Mouse (Mus musculus): ENCODE results near the gene Sf3a1. TPM values are rescaled to one million over a fixed set of nuclear protein-coding genes. Genes with fewer than 3 reads are reported as not detected.

Gene Sf3a1
- polyA plus RNA-seq, 1 experiment from 2014 or later, result 51.9 TPM

DNA sequence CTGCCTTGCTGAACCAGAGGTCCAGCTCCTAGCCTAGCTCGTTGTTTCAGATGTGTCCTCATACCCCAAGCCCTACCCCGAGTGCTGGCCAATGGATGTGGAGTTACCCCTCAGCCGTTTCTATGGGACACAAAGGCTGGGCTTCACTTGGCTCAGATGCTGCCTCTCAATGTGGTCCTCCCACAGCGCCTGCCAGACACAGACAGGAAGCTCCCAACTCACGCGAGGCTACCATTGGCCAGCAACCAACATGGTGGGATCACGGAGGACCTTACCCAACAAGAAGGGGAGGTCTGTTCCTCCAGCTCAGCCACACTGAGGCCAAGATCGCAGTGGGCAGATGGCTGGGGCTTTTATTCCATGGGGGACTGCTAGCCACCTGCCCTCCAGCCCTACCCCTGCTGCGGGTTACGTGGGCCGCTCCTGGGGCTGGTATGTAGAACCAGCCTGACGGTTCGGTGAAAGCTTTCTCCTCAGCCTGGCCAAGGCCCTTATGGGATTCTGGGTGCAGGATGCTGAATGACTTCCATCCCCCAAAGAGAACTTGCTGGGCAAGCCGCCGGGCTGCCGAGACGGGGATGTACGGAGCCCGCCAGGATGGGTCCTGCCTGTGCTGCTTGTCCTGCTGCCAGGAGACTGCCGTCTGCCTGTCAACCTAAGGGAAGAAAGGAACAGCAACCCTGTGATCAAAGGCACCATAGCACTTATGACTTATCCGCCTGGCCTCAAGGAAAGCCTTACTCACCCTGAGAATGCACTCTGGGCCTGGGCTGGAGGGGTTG lies 16.7 kb upstream of the Sf3a1 start:
- no peak overlapping the region for H3K27ac ChIP-seq (replicated peaks)

GRCm38 (mm10) chr11:4146381-4146780 lies 13.8 kb upstream of the Sf3a1 start:
- ATAC-seq (replicated peaks), result no peak

More for the DNA sequence above, 16.7 kb upstream of the Sf3a1 start:
- H3K9ac ChIP-seq (replicated peaks), result no peak overlapping the region
- H3K27me3 ChIP-seq, result no peaks in the 10 kb centered on the region
- peaks cover 40% of the 10 kb centered on the region for H3K36me3 ChIP-seq
- 84% methylated on average over 21 of the region's 21 CpGs for WGBS
- H3K4me2 ChIP-seq (replicated peaks), result no peak overlapping the region
- no peaks in the 10 kb centered on the region for H3K9me3 ChIP-seq
- no peaks in the 10 kb centered on the region for H3K4me1 ChIP-seq
- ATAC-seq (replicated peaks), result peak; percentile 35; the same call in 1 of the 2 replicates
- H3K4me3 ChIP-seq, result no peak overlapping the region

GRCm38 (mm10) chr11:4147098-4147497 lies 13.1 kb upstream of the Sf3a1 start:
- H3K27ac ChIP-seq (replicated peaks), result no peak overlapping the region
- no peak overlapping the region for H3K9ac ChIP-seq (replicated peaks)
- peaks cover 13% of the 10 kb centered on the region for H3K36me3 ChIP-seq
- H3K4me3 ChIP-seq, result no peak overlapping the region
- 79% methylated on average over 10 of the region's 10 CpGs for WGBS
- no peaks in the 10 kb centered on the region for H3K4me1 ChIP-seq
- H3K4me2 ChIP-seq (replicated peaks), result no peak overlapping the region
- no peaks in the 10 kb centered on the region for H3K27me3 ChIP-seq
- no peaks in the 10 kb centered on the region for H3K9me3 ChIP-seq
- no peak for ATAC-seq (replicated peaks)

More at GRCm38 (mm10) chr11:4146381-4146780, 13.8 kb upstream of the Sf3a1 start:
- WGBS, result 76% methylated on average over 6 of the region's 6 CpGs
- Histone ChIP-seq H3K4me2 (replicated peaks) (no peak overlapping the region), H3K9ac (replicated peaks) (no peak overlapping the region), H3K4me3 (no peak overlapping the region), H3K4me1 (no peaks in the 10 kb centered on the region), H3K9me3 (no peaks in the 10 kb centered on the region), H3K36me3 (peaks cover 20% of the 10 kb centered on the region), H3K27me3 (no peaks in the 10 kb centered on the region), H3K27ac (replicated peaks) (no peak overlapping the region)

- Histone ChIP-seq H3K9me3 (no peaks in the 10 kb centered on the region), H3K27ac (replicated peaks) (no peak overlapping the region), H3K36me3 (peaks cover 3% of the 10 kb centered on the region), H3K4me2 (replicated peaks) (no peak overlapping the region), H3K4me3 (no peak overlapping the region), H3K9ac (replicated peaks) (no peak overlapping the region), H3K4me1 (no peaks in the 10 kb centered on the region), H3K27me3 (no peaks in the 10 kb centered on the region)
- 87% methylated on average over 5 of the region's 5 CpGs for WGBS
- ATAC-seq (replicated peaks), result no peak
These were observed 12.0 kb upstream of the Sf3a1 start for GRCm38 (mm10) chr11:4148120-4148519.

- no peak for ATAC-seq (replicated peaks)
- WGBS, result 81% methylated on average over 9 of the region's 9 CpGs
These were observed 11.5 kb upstream of the Sf3a1 start for GRCm38 (mm10) chr11:4148536-4149156.

DNA sequence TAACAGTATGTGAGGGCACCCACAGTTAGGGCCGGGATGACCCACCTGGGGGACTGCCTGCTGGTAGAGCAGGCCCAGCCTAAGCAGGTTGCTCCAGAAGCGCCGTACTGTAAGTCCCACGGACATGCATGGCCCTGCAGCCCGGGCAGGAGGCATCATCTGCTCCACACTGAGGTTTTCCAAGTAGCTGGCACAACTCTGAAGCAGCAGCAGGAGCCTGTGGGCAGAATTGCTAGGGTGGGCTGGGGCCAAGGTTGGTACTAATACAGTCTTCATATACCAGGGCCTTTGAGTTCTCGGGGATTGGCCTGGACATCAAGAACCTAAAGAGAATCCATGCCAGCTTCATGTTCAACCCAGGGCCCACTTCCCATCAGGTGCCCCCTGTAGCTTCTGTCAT lies 10.3 kb upstream of the Sf3a1 start:
- no peak overlapping the region for H3K4me3 ChIP-seq
- no peaks in the 10 kb centered on the region for H3K9me3 ChIP-seq
- WGBS, result 82% methylated on average over 6 of the region's 6 CpGs
- no peak overlapping the region for H3K27ac ChIP-seq (replicated peaks)
- H3K4me2 ChIP-seq (replicated peaks), result no peak overlapping the region
- H3K36me3 ChIP-seq, result no peaks in the 10 kb centered on the region
- no peaks in the 10 kb centered on the region for H3K27me3 ChIP-seq
- no peaks in the 10 kb centered on the region for H3K4me1 ChIP-seq
- no peak for ATAC-seq (replicated peaks)
- H3K9ac ChIP-seq (replicated peaks), result no peak overlapping the region

More at GRCm38 (mm10) chr11:4148536-4149156, 11.5 kb upstream of the Sf3a1 start:
- no peak overlapping the region for H3K9ac ChIP-seq (replicated peaks)
- no peak overlapping the region for H3K4me2 ChIP-seq (replicated peaks)
- H3K4me3 ChIP-seq, result no peak overlapping the region
- H3K27me3 ChIP-seq, result no peaks in the 10 kb centered on the region
- H3K4me1 ChIP-seq, result no peaks in the 10 kb centered on the region
- H3K36me3 ChIP-seq, result no peaks in the 10 kb centered on the region
- H3K27ac ChIP-seq (replicated peaks), result no peak overlapping the region
- no peaks in the 10 kb centered on the region for H3K9me3 ChIP-seq

DNA sequence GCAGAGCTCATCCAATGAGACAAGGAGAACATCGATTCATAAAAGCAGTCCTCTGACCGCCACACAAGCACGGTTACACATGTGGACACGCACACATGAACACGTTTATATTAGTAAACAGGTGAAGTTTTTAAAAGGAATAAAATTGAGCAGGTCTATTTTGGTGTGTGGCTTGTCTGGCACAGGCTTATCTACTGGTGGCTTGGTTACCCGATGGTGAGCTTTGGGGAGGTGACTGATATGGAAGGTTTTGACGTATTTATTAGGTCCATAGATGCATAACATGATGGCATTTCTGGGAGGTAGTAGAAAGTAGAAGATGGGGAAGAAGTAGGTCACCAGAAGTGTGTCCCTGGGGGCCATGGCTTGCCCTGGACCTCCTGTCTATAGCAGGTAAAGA lies 6.5 kb upstream of the Sf3a1 start:
- Histone ChIP-seq H3K36me3 (no peaks in the 10 kb centered on the region), H3K4me2 (replicated peaks) (no peak overlapping the region), H3K4me3 (no peak overlapping the region), H3K9me3 (no peaks in the 10 kb centered on the region), H3K27ac (replicated peaks) (no peak overlapping the region), H3K9ac (replicated peaks) (no peak overlapping the region), H3K27me3 (no peaks in the 10 kb centered on the region), H3K4me1 (no peaks in the 10 kb centered on the region)
- no peak for ATAC-seq (replicated peaks)
- WGBS, result 97% methylated on average over 7 of the region's 7 CpGs

- H3K27ac ChIP-seq (replicated peaks), result no peak overlapping the region
- 88% methylated on average over 5 of the region's 5 CpGs for WGBS
- no peaks in the 10 kb centered on the region for H3K9me3 ChIP-seq
- H3K4me3 ChIP-seq, result no peak overlapping the region
- no peaks in the 10 kb centered on the region for H3K36me3 ChIP-seq
- ATAC-seq (replicated peaks), result no peak
- peaks cover 11% of the 10 kb centered on the region for H3K4me1 ChIP-seq
- H3K9ac ChIP-seq (replicated peaks), result no peak overlapping the region
- no peak overlapping the region for H3K4me2 ChIP-seq (replicated peaks)
- H3K27me3 ChIP-seq, result no peaks in the 10 kb centered on the region
These were observed 4.5 kb upstream of the Sf3a1 start for GRCm38 (mm10) chr11:4155641-4156040.

DNA sequence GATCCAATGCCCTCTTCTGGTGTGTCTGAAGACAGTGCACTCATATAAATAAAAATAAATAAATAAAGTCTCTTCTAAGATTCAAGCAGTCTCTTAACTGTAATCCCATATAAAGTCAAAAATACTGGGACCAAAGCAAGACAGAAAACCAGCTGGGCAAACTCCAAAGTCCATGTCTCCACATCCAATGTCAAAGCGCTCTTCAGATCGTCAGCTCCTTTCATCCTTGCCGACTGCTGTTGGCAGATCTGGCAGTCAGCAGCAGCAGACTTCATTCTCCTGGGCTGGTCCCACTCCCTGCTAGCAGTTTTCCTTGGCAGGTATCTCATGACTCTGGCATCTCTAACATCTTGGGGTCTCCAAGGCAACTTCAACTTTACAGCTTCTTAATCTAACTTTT lies 1.5 kb upstream of the Sf3a1 start:
- no peak overlapping the region for H3K9ac ChIP-seq (replicated peaks)
- H3K27me3 ChIP-seq, result no peaks in the 10 kb centered on the region
- 89% methylated on average over 3 of the region's 3 CpGs for WGBS
- H3K9me3 ChIP-seq, result no peaks in the 10 kb centered on the region
- H3K4me3 ChIP-seq, result no peak overlapping the region
- H3K36me3 ChIP-seq, result peaks cover 21% of the 10 kb centered on the region
- H3K4me2 ChIP-seq (replicated peaks), result no peak overlapping the region
- H3K27ac ChIP-seq (replicated peaks), result no peak overlapping the region
- no peak for ATAC-seq (replicated peaks)
- peaks cover 38% of the 10 kb centered on the region for H3K4me1 ChIP-seq

DNA sequence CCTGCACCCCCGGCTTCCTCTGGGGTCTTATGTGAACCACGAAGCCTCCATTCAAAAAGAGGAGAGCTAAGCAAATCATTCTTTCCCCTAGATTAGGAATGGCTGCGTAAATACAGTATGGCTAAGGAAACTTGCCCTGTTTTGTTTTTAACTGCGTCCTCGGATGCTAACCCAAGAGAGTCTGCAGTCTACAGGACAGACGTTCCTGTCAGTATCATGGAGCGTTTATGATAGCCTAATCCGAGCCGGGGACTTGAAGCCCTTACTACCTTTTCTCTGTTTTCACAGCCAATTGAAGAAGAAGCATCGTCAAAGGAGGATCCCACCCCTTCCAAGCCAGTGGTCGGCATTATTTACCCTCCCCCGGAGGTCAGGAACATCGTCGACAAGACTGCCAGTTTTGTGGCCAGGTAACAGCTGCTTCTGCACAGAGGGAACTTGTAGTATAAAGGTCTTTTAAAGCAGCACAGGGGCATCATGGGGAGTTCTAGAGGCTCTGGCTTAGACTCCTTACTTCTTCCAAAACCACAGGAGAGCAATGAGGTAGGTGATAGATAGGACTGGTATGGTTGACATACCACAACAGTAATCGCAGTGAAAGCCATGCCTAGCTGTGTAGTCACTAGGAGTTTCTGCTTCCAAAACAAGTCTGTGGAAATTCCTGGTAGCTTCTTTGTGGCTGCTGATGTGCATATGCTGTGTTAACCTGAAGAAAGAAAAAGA lies 769 bp downstream of the Sf3a1 start:
- H3K4me3 ChIP-seq, result peak overlapping the region; percentile 56
- H3K9ac ChIP-seq (replicated peaks), result peak overlapping the region; percentile 60
- ATAC-seq (replicated peaks), result no peak; the same call in 1 of the 2 replicates
- 7% methylated on average over 15 of the region's 15 CpGs for WGBS
- H3K4me2 ChIP-seq (replicated peaks), result peak overlapping the region; percentile 91
- peaks cover 42% of the 10 kb centered on the region for H3K36me3 ChIP-seq
- H3K27ac ChIP-seq (replicated peaks), result peak overlapping the region; percentile 85
- H3K27me3 ChIP-seq, result no peaks in the 10 kb centered on the region
- H3K9me3 ChIP-seq, result no peaks in the 10 kb centered on the region
- H3K4me1 ChIP-seq, result peaks cover 46% of the 10 kb centered on the region

DNA sequence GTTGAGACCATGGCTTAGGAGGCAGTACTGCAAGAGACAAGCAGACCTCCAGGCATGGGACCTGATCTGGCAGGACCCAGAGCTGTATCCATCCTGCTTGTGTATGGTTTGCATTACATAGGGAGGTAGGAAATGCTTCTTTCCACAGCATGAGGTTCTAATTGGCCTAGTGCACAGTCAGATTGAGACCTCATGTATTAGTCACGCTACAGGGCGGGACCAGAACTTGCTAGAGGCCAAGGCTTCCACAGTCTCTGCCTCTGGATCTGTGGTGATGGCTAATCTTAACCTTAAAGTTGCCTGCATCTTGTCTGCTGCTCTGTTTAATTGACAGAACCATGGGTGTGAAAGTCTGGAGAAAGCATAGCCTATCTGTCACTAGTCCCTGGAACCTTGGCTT lies 4.6 kb downstream of the Sf3a1 start:
- Histone ChIP-seq H3K9me3 (no peaks in the 10 kb centered on the region), H3K27ac (replicated peaks) (no peak overlapping the region), H3K9ac (replicated peaks) (no peak overlapping the region; the same call in 1 of the 2 replicates), H3K27me3 (no peaks in the 10 kb centered on the region), H3K4me3 (no peak overlapping the region), H3K4me2 (replicated peaks) (no peak overlapping the region), H3K4me1 (peaks cover 39% of the 10 kb centered on the region), H3K36me3 (peaks cover 78% of the 10 kb centered on the region)
- ATAC-seq (replicated peaks), result no peak
- 95% methylated on average over 2 of the region's 2 CpGs for WGBS

- H3K9me3 ChIP-seq, result no peaks in the 10 kb centered on the region
- no peaks in the 10 kb centered on the region for H3K27me3 ChIP-seq
- ATAC-seq (replicated peaks), result no peak
- no peak overlapping the region for H3K4me2 ChIP-seq (replicated peaks)
- no peak overlapping the region for H3K4me3 ChIP-seq
- H3K27ac ChIP-seq (replicated peaks), result no peak overlapping the region
- H3K36me3 ChIP-seq, result peaks cover 92% of the 10 kb centered on the region
- 93% methylated on average over 7 of the region's 7 CpGs for WGBS
- peaks cover 28% of the 10 kb centered on the region for H3K4me1 ChIP-seq
- H3K9ac ChIP-seq (replicated peaks), result no peak overlapping the region
These were observed 6.4 kb downstream of the Sf3a1 start for GRCm38 (mm10) chr11:4166467-4167090.
